Mouse (Mus musculus): ENCODE data around the gene Gna14. TPM values are rescaled to one million over a fixed set of nuclear protein-coding genes. Genes with fewer than 3 reads are reported as not detected.

Gene Gna14
- polyA plus RNA-seq, 1 experiment from 2014 or later = 14.0 TPM

- Histone ChIP-seq H3K9me3 (ENCODE audit: low read length) (no peaks in the 10 kb centered on the region), H3K4me2 (replicated peaks; ENCODE audit: low read depth, low read length) (no peak overlapping the region), H3K9ac (replicated peaks; ENCODE audit: low read length) (no peak overlapping the region), H3K27ac (ENCODE audit: low read length) (peak overlapping the region; percentile 31), H3K27me3 (ENCODE audit: insufficient read depth, low read length) (no peaks in the 10 kb centered on the region), H3K4me1 (ENCODE audit: insufficient read depth, low read length) (peaks cover 15% of the 10 kb centered on the region), H3K36me3 (ENCODE audit: insufficient read depth, low read length) (no peaks in the 10 kb centered on the region), H3K4me3 (ENCODE audit: low read length) (no peak overlapping the region)
- 53% methylated on average over 6 of the region's 6 CpGs for WGBS
- ATAC-seq (ENCODE audit: low FRiP score, low TSS enrichment) = peak; percentile 55
Observed at GRCm38 (mm10) chr19:16447832-16448621, 12.5 kb downstream of the Gna14 start.

- ATAC-seq (ENCODE audit: low FRiP score, low TSS enrichment) = no peak
- no peak overlapping the region for H3K4me2 ChIP-seq (replicated peaks; ENCODE audit: low read depth, low read length)
- H3K4me3 ChIP-seq (ENCODE audit: low read length) = no peak overlapping the region
- H3K27ac ChIP-seq (ENCODE audit: low read length) = 0 out of 2 replicates have a peak overlapping the region, but pooled peaks have one; percentile 1
- peaks cover 15% of the 10 kb centered on the region for H3K4me1 ChIP-seq (ENCODE audit: insufficient read depth, low read length)
- no peaks in the 10 kb centered on the region for H3K36me3 ChIP-seq (ENCODE audit: insufficient read depth, low read length)
- H3K9me3 ChIP-seq (ENCODE audit: low read length) = no peaks in the 10 kb centered on the region
- WGBS = 71% methylated on average over 5 of the region's 5 CpGs
- H3K27me3 ChIP-seq (ENCODE audit: insufficient read depth, low read length) = no peaks in the 10 kb centered on the region
- no peak overlapping the region for H3K9ac ChIP-seq (replicated peaks; ENCODE audit: low read length)
Observed at GRCm38 (mm10) chr19:16448796-16449195, 13.2 kb downstream of the Gna14 start.

- 56% methylated on average over 3 of the region's 3 CpGs for WGBS
- H3K4me1 ChIP-seq (ENCODE audit: insufficient read depth, low read length) = peaks cover 15% of the 10 kb centered on the region
- H3K4me3 ChIP-seq (ENCODE audit: low read length) = no peak overlapping the region
- no peaks in the 10 kb centered on the region for H3K9me3 ChIP-seq (ENCODE audit: low read length)
- no peak overlapping the region for H3K9ac ChIP-seq (replicated peaks; ENCODE audit: low read length)
- H3K36me3 ChIP-seq (ENCODE audit: insufficient read depth, low read length) = no peaks in the 10 kb centered on the region
- H3K27ac ChIP-seq (ENCODE audit: low read length) = no peak overlapping the region
- no peak overlapping the region for H3K4me2 ChIP-seq (replicated peaks; ENCODE audit: low read depth, low read length)
- ATAC-seq (ENCODE audit: low FRiP score, low TSS enrichment) = no peak
- no peaks in the 10 kb centered on the region for H3K27me3 ChIP-seq (ENCODE audit: insufficient read depth, low read length)
Observed at GRCm38 (mm10) chr19:16450824-16451223, 15.3 kb downstream of the Gna14 start.

GRCm38 (mm10) chr19:16456181-16456580 is 20.6 kb downstream of the Gna14 start:
- no peaks in the 10 kb centered on the region for H3K27me3 ChIP-seq (ENCODE audit: insufficient read depth, low read length)
- H3K36me3 ChIP-seq (ENCODE audit: insufficient read depth, low read length) = no peaks in the 10 kb centered on the region
- ATAC-seq (ENCODE audit: low FRiP score, low TSS enrichment) = no peak
- H3K9ac ChIP-seq (replicated peaks; ENCODE audit: low read length) = no peak overlapping the region
- no peaks in the 10 kb centered on the region for H3K4me1 ChIP-seq (ENCODE audit: insufficient read depth, low read length)
- no peak overlapping the region for H3K27ac ChIP-seq (ENCODE audit: low read length)
- no peak overlapping the region for H3K4me2 ChIP-seq (replicated peaks; ENCODE audit: low read depth, low read length)
- no peak overlapping the region for H3K4me3 ChIP-seq (ENCODE audit: low read length)
- WGBS = 65% methylated on average over 2 of the region's 2 CpGs
- H3K9me3 ChIP-seq (ENCODE audit: low read length) = no peaks in the 10 kb centered on the region

GRCm38 (mm10) chr19:16457127-16457526 is 21.6 kb downstream of the Gna14 start:
- Histone ChIP-seq H3K4me1 (ENCODE audit: insufficient read depth, low read length) (no peaks in the 10 kb centered on the region), H3K4me2 (replicated peaks; ENCODE audit: low read depth, low read length) (no peak overlapping the region), H3K27ac (ENCODE audit: low read length) (no peak overlapping the region), H3K27me3 (ENCODE audit: insufficient read depth, low read length) (no peaks in the 10 kb centered on the region), H3K36me3 (ENCODE audit: insufficient read depth, low read length) (no peaks in the 10 kb centered on the region), H3K9ac (replicated peaks; ENCODE audit: low read length) (no peak overlapping the region), H3K4me3 (ENCODE audit: low read length) (no peak overlapping the region), H3K9me3 (ENCODE audit: low read length) (no peaks in the 10 kb centered on the region)
- 62% methylated on average over 6 of the region's 6 CpGs for WGBS
- ATAC-seq (ENCODE audit: low FRiP score, low TSS enrichment) = no peak

- H3K9me3 ChIP-seq (ENCODE audit: low read length) = no peaks in the 10 kb centered on the region
- H3K9ac ChIP-seq (replicated peaks; ENCODE audit: low read length) = no peak overlapping the region
- H3K4me2 ChIP-seq (replicated peaks; ENCODE audit: low read depth, low read length) = no peak overlapping the region
- 61% methylated on average over 5 of the region's 5 CpGs for WGBS
- no peak overlapping the region for H3K4me3 ChIP-seq (ENCODE audit: low read length)
- H3K36me3 ChIP-seq (ENCODE audit: insufficient read depth, low read length) = no peaks in the 10 kb centered on the region
- H3K27me3 ChIP-seq (ENCODE audit: insufficient read depth, low read length) = no peaks in the 10 kb centered on the region
- ATAC-seq (ENCODE audit: low FRiP score, low TSS enrichment) = no peak
- H3K4me1 ChIP-seq (ENCODE audit: insufficient read depth, low read length) = no peaks in the 10 kb centered on the region
- H3K27ac ChIP-seq (ENCODE audit: low read length) = no peak overlapping the region
Observed at GRCm38 (mm10) chr19:16459317-16459716, 23.8 kb downstream of the Gna14 start.

- ATAC-seq (ENCODE audit: low FRiP score, low TSS enrichment) = no peak
- no peaks in the 10 kb centered on the region for H3K4me1 ChIP-seq (ENCODE audit: insufficient read depth, low read length)
- no peak overlapping the region for H3K27ac ChIP-seq (ENCODE audit: low read length)
- no peak overlapping the region for H3K4me2 ChIP-seq (replicated peaks; ENCODE audit: low read depth, low read length)
- H3K36me3 ChIP-seq (ENCODE audit: insufficient read depth, low read length) = no peaks in the 10 kb centered on the region
- WGBS = 61% methylated on average over 6 of the region's 6 CpGs
- H3K27me3 ChIP-seq (ENCODE audit: insufficient read depth, low read length) = no peaks in the 10 kb centered on the region
- no peak overlapping the region for H3K9ac ChIP-seq (replicated peaks; ENCODE audit: low read length)
- no peak overlapping the region for H3K4me3 ChIP-seq (ENCODE audit: low read length)
- no peaks in the 10 kb centered on the region for H3K9me3 ChIP-seq (ENCODE audit: low read length)
Observed at GRCm38 (mm10) chr19:16460292-16460691, 24.7 kb downstream of the Gna14 start.

- no peak overlapping the region for H3K9ac ChIP-seq (replicated peaks; ENCODE audit: low read length)
- no peak for ATAC-seq (ENCODE audit: low FRiP score, low TSS enrichment)
- no peaks in the 10 kb centered on the region for H3K36me3 ChIP-seq (ENCODE audit: insufficient read depth, low read length)
- H3K27ac ChIP-seq (ENCODE audit: low read length) = no peak overlapping the region
- no peak overlapping the region for H3K4me2 ChIP-seq (replicated peaks; ENCODE audit: low read depth, low read length)
- H3K27me3 ChIP-seq (ENCODE audit: insufficient read depth, low read length) = no peaks in the 10 kb centered on the region
- no peaks in the 10 kb centered on the region for H3K4me1 ChIP-seq (ENCODE audit: insufficient read depth, low read length)
- no peak overlapping the region for H3K4me3 ChIP-seq (ENCODE audit: low read length)
- no peaks in the 10 kb centered on the region for H3K9me3 ChIP-seq (ENCODE audit: low read length)
- WGBS = 91% methylated on average over 14 of the region's 14 CpGs
Observed at GRCm38 (mm10) chr19:16460831-16461230, 25.3 kb downstream of the Gna14 start.

GRCm38 (mm10) chr19:16462461-16462860 is 26.9 kb downstream of the Gna14 start:
- no peak for ATAC-seq (ENCODE audit: low FRiP score, low TSS enrichment)
- H3K27me3 ChIP-seq (ENCODE audit: insufficient read depth, low read length) = no peaks in the 10 kb centered on the region
- no peak overlapping the region for H3K9ac ChIP-seq (replicated peaks; ENCODE audit: low read length)
- H3K4me3 ChIP-seq (ENCODE audit: low read length) = no peak overlapping the region
- WGBS = 64% methylated on average over 9 of the region's 9 CpGs
- H3K4me2 ChIP-seq (replicated peaks; ENCODE audit: low read depth, low read length) = no peak overlapping the region
- H3K36me3 ChIP-seq (ENCODE audit: insufficient read depth, low read length) = no peaks in the 10 kb centered on the region
- no peaks in the 10 kb centered on the region for H3K9me3 ChIP-seq (ENCODE audit: low read length)
- H3K4me1 ChIP-seq (ENCODE audit: insufficient read depth, low read length) = no peaks in the 10 kb centered on the region
- H3K27ac ChIP-seq (ENCODE audit: low read length) = no peak overlapping the region

- Histone ChIP-seq H3K27me3 (ENCODE audit: insufficient read depth, low read length) (no peaks in the 10 kb centered on the region), H3K9ac (replicated peaks; ENCODE audit: low read length) (no peak overlapping the region), H3K4me3 (ENCODE audit: low read length) (no peak overlapping the region), H3K36me3 (ENCODE audit: insufficient read depth, low read length) (no peaks in the 10 kb centered on the region), H3K4me1 (ENCODE audit: insufficient read depth, low read length) (no peaks in the 10 kb centered on the region), H3K27ac (ENCODE audit: low read length) (no peak overlapping the region), H3K9me3 (ENCODE audit: low read length) (no peaks in the 10 kb centered on the region), H3K4me2 (replicated peaks; ENCODE audit: low read depth, low read length) (no peak overlapping the region)
- WGBS = 75% methylated on average over 4 of the region's 4 CpGs
- no peak for ATAC-seq (ENCODE audit: low FRiP score, low TSS enrichment)
Observed at GRCm38 (mm10) chr19:16464730-16465129, 29.2 kb downstream of the Gna14 start.

All from kidney, embryonic 16.5 days (tissue).